Mouse (Mus musculus) bone marrow macrophage, adult 2 months (primary cell): ENCODE measurements around the gene Tcp1. TPM values are rescaled to one million over a fixed set of nuclear protein-coding genes. Genes with fewer than 3 reads are reported as not detected.
"Not testable (repeated sequence)": the region's sequence is repeated elsewhere in the genome, so short reads cannot be mapped to it uniquely, and the experiment has no call there.

Experiments
- H3K27ac ChIP-seq: 2 replicates; pipeline ENCODE4 v1.5.1; 2012; ENCODE audit warnings: low read depth, low read length; ENCODE audit not compliant: insufficient read depth
- H3K4me1 ChIP-seq: 2 replicates; pipeline ENCODE4 v1.6.1; 2012; ENCODE audit warnings: low read length; ENCODE audit not compliant: control insufficient read depth, insufficient read depth
- H3K4me3 ChIP-seq: 2 replicates; pipeline ENCODE4 v1.5.1; 2012; ENCODE audit warnings: mild to moderate bottlenecking, low read length, moderate library complexity; ENCODE audit not compliant: insufficient read depth
- CTCF ChIP-seq: IDR thresholded peaks from 2 replicates; pipeline ENCODE4 v1.5.1; 2012; ENCODE audit warnings: low read depth, mild to moderate bottlenecking, low read length, moderate library complexity
- POLR2A ChIP-seq: IDR thresholded peaks from 2 replicates; pipeline ENCODE4 v1.6.1; 2012; ENCODE audit warnings: mild to moderate bottlenecking, low read depth, low read length, borderline replicate concordance
- polyA plus RNA-seq: library from polyadenylated mRNA; stranded (reverse); fragments of >200 nt; gene quantifications from 2 replicates; pipeline ENCODE4 v1.2.4, GENCODE M21; 2012; ENCODE audit not compliant: missing spikeins, insufficient read depth, insufficient read length

Gene Tcp1
- polyA plus RNA-seq, 1 experiment = 124 TPM

GRCm38 (mm10) chr17:12910391-12910790 lies 5.1 kb upstream of the Tcp1 start:
- H3K4me3 ChIP-seq = no peak overlapping the region
- no peak for TF ChIP-seq POLR2A
- TF ChIP-seq CTCF = no peak
- no peak overlapping the region for H3K27ac ChIP-seq
- H3K4me1 ChIP-seq = no peaks in the 10 kb centered on the region

GRCm38 (mm10) chr17:12915881-12916583 lies 531 bp downstream of the Tcp1 start, which contains the start of gene Mrpl18:
Gene Mrpl18 (minus strand): TSS chr17:12916345.
- Histone ChIP-seq H3K27ac (peak within 1 kb of the TSS; percentile 83), H3K4me3 (peak within 1 kb of the TSS; percentile 97), H3K4me1 (peaks cover 6% of the 10 kb centered on the region)
- TF ChIP-seq POLR2A = peak; percentile 76; the same call in 1 of the 2 replicates
- no peak for TF ChIP-seq CTCF

DNA sequence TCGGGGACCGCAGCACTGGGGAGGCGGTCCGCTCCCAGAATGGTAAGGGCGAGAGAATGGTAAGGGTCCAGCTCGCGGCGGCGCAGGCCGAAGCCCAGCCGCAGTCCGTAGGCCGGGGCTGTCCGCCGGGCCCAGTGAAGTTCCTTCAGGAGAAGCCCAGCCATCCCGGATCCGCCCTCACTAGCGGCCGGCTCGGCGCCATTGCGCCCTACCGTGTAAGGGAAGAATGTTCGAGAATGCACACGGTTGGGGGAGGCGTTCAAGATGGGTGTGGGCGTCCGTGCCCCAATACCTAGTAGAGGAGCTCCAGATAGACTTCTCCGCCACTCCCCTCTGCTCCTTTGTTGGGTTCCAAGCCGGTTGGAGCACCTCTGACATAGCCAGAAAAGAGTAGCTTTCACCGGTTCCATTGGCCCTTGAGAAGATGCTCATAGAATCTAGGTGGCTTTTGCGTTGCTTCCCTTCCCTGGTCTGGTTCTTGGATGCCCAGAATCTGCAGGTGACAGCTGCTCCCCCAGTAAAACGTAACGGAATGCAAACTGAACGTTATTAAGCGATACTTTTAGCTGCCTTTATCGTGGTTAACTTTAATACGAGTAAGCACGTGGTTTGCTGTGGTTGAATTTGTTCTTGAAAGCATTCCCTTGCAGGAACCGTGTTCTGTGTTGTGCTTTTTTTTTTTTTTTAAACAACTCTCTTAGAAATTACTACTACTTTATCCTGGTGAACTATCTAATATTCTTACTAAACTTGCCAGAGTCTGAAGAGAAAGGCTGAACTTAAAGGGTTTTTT lies 1.3 kb downstream of the Tcp1 start:
- Histone ChIP-seq H3K27ac (peak overlapping the region; percentile 83), H3K4me3 (peak overlapping the region; percentile 97), H3K4me1 (peaks cover 8% of the 10 kb centered on the region)
- no peak for TF ChIP-seq CTCF
- no peak for TF ChIP-seq POLR2A

GRCm38 (mm10) chr17:12921073-12921472 lies 5.6 kb downstream of the Tcp1 start:
- TF ChIP-seq POLR2A (no peak), CTCF (no peak)
- Histone ChIP-seq H3K4me1 (peaks cover 8% of the 10 kb centered on the region), H3K27ac (no peak overlapping the region), H3K4me3 (no peak overlapping the region)

GRCm38 (mm10) chr17:12925001-12925400 lies 9.5 kb downstream of the Tcp1 start:
- Histone ChIP-seq H3K4me3 (no peak overlapping the region), H3K27ac (no peak overlapping the region), H3K4me1 (peaks cover 6% of the 10 kb centered on the region)
- TF ChIP-seq CTCF (no peak), POLR2A (no peak)

DNA sequence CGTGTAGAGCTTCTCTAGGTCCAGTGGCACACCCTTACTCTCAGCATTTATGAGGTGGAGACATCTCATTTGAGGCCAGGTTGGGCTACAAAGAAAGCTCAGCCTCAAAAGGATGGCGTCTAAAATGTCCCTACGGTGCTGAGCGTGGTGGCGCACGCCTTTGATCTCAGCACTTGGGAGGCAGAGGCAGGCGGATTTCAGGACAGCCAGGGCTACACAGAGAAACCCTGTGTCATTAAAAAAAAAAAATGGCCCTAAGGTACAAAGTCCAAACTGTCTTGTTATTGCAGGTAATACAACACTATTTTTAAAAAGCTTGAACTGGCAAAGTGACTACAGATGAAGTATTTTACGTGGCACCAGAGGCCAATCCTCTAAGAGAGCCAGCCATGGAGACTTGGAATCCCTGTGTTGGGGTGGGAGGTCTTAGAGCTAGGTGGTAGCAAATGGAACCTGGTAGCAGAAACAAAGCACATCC lies 10.2 kb downstream of the Tcp1 start:
- H3K4me3 ChIP-seq = no peak overlapping the region
- no peak overlapping the region for H3K27ac ChIP-seq
- peaks cover 3% of the 10 kb centered on the region for H3K4me1 ChIP-seq
- no peak for TF ChIP-seq POLR2A

- H3K27ac ChIP-seq, H3K4me1 ChIP-seq, H3K4me3 ChIP-seq: not testable (repeated sequence)
These were observed 16.1 kb downstream of the Tcp1 start for GRCm38 (mm10) chr17:12931576-12931975.

- H3K4me1 ChIP-seq = peaks cover 5% of the 10 kb centered on the region
- H3K27ac ChIP-seq = no peak overlapping the region
- H3K4me3 ChIP-seq = no peak overlapping the region
- TF ChIP-seq POLR2A = no peak
- TF ChIP-seq CTCF = no peak
These were observed 20.2 kb downstream of the Tcp1 start for GRCm38 (mm10) chr17:12935719-12936118.

DNA sequence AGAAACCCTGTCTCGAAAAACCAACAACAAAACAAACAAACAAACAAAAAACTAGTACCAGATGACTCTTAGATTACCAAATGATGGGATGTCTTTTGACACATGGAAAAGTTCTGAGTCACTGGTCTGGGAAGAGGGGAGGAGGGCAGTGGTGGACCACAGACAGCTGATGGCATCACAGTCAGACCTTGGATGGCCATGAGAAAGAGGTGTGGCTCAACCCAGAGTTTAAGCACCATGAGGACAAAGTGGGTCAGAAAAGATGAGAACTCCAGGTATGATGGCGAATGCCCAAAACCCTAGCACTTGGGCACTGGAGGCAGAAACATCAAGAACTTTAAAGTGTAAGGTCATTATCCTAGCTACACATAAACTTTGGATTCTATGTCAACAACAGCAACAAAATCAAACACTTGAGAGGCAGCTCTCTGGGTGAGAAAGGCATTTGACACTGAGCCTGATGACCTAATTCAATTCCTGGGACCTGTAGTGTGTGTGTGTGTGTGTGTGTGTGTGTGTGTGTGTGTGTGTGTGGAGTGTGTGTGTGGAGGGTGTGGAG lies 22.0 kb downstream of the Tcp1 start:
- Histone ChIP-seq H3K4me1 (peaks cover 9% of the 10 kb centered on the region), H3K4me3 (no peak overlapping the region), H3K27ac (no peak overlapping the region)
- TF ChIP-seq POLR2A = no peak

DNA sequence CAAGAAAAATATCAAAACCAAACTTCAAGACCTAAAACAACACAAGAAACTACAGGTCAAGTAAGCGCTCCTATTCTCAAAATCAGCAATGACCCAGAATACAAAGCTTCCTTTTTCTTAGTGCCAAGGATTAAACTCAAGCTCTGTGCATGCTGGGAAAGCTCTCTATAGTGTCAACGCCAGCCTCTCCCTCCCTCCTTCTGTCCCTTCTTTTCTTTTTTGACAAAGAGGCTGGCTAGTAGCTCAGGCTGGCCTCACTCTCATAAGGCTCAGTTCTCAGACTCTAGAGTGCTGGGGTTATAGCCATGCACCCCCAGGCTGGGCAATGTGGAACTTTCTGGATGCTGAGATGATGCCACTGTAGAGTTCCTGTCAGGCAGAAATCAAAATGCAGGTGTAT lies 22.6 kb downstream of the Tcp1 start:
- TF ChIP-seq POLR2A = no peak
- TF ChIP-seq CTCF = no peak
- H3K27ac ChIP-seq = no peak overlapping the region
- H3K4me3 ChIP-seq = no peak overlapping the region
- H3K4me1 ChIP-seq = peaks cover 9% of the 10 kb centered on the region

DNA sequence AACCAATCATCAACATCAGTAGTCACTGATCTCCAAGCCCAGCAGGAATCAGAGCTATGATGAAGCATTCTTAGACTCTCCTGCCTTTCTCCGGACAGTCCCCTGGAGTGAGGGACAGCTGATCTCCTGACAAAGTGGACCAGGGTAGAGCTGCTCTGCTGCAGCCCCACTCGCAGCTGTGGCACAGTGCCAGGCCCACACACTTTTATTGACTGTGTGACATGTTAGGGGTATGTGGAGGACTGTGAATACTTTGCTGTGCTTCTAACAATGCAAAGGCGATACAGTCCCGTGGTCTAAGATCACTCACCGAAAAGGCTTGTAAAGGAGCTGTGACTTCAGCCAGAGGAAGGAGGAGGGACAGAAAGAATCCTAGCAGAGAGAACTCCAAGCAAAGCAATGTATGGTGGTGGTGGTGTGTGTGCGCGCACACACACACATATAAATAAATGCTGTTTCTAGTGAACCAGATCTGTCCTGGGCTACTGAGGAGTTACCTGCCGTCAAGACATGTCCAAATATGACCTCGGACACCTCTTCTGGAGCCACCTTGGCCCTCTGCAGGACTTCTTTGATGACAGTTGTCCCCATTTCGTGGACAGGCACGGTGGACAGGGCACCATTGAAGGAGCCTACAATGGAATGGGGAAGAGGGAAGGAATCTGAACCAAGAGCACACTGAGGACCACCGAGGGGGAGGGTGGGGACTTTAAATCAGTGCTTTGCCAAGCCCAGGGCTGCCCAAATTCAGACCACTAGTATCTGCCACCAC lies 24.1 kb downstream of the Tcp1 start:
- H3K4me1 ChIP-seq, H3K27ac ChIP-seq: not testable (repeated sequence)
- peak overlapping the region; percentile 52 for H3K4me3 ChIP-seq
